Mouse (Mus musculus) spleen, adult 2 months (tissue): Measurements from ENCODE around the gene Wbp11.

Experiments
- CTCF ChIP-seq: fragments of 200-500 bp; IDR thresholded peaks from 2 replicates; pipeline ENCODE4 v1.5.1; 2011; ENCODE audit warnings: mild to moderate bottlenecking, inconsistent platforms; ENCODE audit not compliant: insufficient read depth, insufficient read length, insufficient replicate concordance; ENCODE audit errors: extremely low read depth
- POLR2A ChIP-seq: fragments of 200-500 bp; IDR thresholded peaks from 2 replicates; pipeline ENCODE4 v1.6.1; 2011; ENCODE audit warnings: low read depth, low read length, inconsistent platforms

DNA sequence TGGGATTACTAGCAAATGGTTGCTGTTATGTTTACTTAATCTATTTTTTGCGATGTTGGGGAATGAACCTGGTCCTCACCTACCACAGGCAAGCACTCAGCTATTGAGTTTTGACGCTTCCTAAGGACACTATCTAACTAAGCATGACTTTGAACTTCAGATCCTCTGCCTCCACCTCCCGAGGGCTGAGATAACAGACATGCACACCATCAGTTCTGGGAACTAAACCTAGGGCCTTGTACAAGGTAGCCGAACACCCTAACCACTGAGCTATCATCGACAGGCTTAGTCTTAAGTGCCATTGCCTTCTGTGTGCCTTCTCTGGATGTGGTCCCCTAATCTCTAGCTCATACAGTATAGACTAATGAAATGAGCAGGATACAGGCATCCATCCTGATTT lies 37.3 kb upstream of the Wbp11 start:
- TF ChIP-seq POLR2A (no peak), CTCF (no peak)
